In genomic region chr9:50835068-50835705, GRCm38 (mm10) we compare ENCODE assay signal across 12 mouse cellular contexts. TPM values are rescaled to one million over a fixed set of nuclear protein-coding genes. Genes with fewer than 3 reads are reported as not detected.
A peak's percentile ranks its signal among the peaks of the same experiment; 100 is the strongest.
DNase-seq lines count a peak whose midpoint lies in the region.
"Had no signal": no experiment of that assay in that cellular context is flagged by ENCODE, and none has a peak within 500 bp of the region (broad histone marks: within the 10 kb centered on the region; RNA-seq: fewer than 3 reads in every experiment).

No protein-coding gene starts in this region.

- DNase-seq in adrenal gland, adult 8-10 months = peak; percentile 49
- no peak for DNase-seq in adrenal gland, adult 18-20 months (ENCODE audit: low spot score in 2 of 2)
- peak; percentile 72 for DNase-seq in 416B (ENCODE audit: low read depth)
- peak; percentile 87 for DNase-seq in fat pad, adult 2 months (ENCODE audit: extremely low read depth, low read depth, low spot score)
- peak; percentile 76 for DNase-seq in lung, postnatal 10 days
- DNase-seq in left cerebral cortex, postnatal 10 days (ENCODE audit: extremely low spot score in 1 of 2, low spot score in 2 of 2) = no peak
- no peak for DNase-seq in layer of hippocampus, adult 18-20 months (ENCODE audit: low spot score in 2 of 2)
- no peak for DNase-seq in retina, embryonic 14.5 days (ENCODE audit: low spot score)
- DNase-seq: cerebellum, adult 9-11 months; kidney, postnatal 10 days; right cerebral cortex, adult 18-20 months; thymus, adult 2 months had no signal

- intact Hi-C loops in left cerebral cortex, postnatal 10 days (cut with DNase I) = no loop called here

RNA-seq across cellular contexts. Expression of gene Ppp2r1b, which starts 9.9 kb away (rescaled TPM):
- 10 to 100 TPM; 32.9 to 46.7 (median 43.7) TPM for total RNA-seq in adrenal gland, adult 8-10 months (2022)
- total RNA-seq in adrenal gland, adult 18-20 months (2021) = 10 to 100 TPM; 44.3 to 64.2 TPM
- total RNA-seq in left cerebral cortex, postnatal 10 days (2021) = 10 to 100 TPM; 21.1 to 23.2 TPM
- 10 to 100 TPM; 17.4 to 17.7 TPM for total RNA-seq in layer of hippocampus, adult 18-20 months (2021)

RNA-seq across cellular contexts. Expression of gene 1110032A03Rik, which starts 59.9 kb away (rescaled TPM):
- total RNA-seq in adrenal gland, adult 8-10 months (2022) = 10 to 100 TPM; 43.1 to 53.3 (median 44.2) TPM
- total RNA-seq in adrenal gland, adult 18-20 months (2021) = 10 to 100 TPM; 47.5 to 69.0 TPM
- total RNA-seq in left cerebral cortex, postnatal 10 days (2021) = 10 to 100 TPM; 27.0 to 28.7 TPM
- total RNA-seq in layer of hippocampus, adult 18-20 months (2021) = 10 to 100 TPM; 27.4 to 32.7 TPM

Comparison
In these comparisons a context has a peak if more than half of its experiments do, and no peak if none do; other contexts are left out.
1. DNase-seq: peak in adrenal gland, adult 8-10 months (single experiment), 416B (single experiment), fat pad, adult 2 months (single experiment) and lung, postnatal 10 days (single experiment); none in adrenal gland, adult 18-20 months (0 of 2), left cerebral cortex, postnatal 10 days (0 of 2), layer of hippocampus, adult 18-20 months (0 of 2) and retina, embryonic 14.5 days (single experiment).